Mouse (Mus musculus) megakaryocyte, embryonic 14.5 days (primary cell): Measurements from ENCODE around the gene Dennd6a.

Experiments used
- FLI1 ChIP-seq: IDR thresholded peaks from 2 replicates; pipeline ENCODE4 v1.6.1; 2012; ENCODE audit warnings: low read length, inconsistent platforms, mixed read lengths
- GATA1 ChIP-seq: IDR thresholded peaks from 3 replicates; pipeline ENCODE4 v1.6.1; 2012; ENCODE audit warnings: mixed read lengths, low read length, inconsistent platforms, borderline replicate concordance

DNA sequence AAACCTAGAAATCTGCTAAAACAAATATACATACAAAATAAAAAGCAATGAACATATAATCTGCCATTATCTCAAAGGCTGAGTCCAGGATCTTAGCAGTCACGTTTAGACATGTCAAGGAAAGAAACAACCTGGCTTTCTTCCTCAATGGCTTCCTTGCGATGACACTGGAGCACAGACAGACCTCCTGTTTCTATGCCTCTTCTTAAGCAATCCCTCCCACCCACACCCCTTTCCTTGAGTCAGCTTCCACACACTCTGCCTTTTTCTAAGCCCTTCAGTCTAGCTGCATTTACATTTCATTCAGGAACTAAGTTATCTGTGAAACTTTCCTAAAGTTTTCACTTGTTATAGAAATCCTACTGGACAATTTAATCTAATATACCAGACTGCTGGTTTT lies 45.4 kb upstream of the Dennd6a start:
- TF ChIP-seq GATA1 (no peak), FLI1 (no peak)
